Mouse (Mus musculus) myocyte (in vitro differentiated cells): ENCODE data around the gene Taf3.

ENCODE experiments used
- CEBPB ChIP-seq: IDR thresholded peaks from 2 replicates; pipeline ENCODE4 v1.6.1; 2011; ENCODE audit warnings: mild to moderate bottlenecking, moderate library complexity; ENCODE audit not compliant: poor library complexity, insufficient read depth, severe bottlenecking
- E2F4 ChIP-seq: IDR thresholded peaks from one replicate; pipeline ENCODE4 v1.6.1; 2011; ENCODE audit warnings: mild to moderate bottlenecking, control low read depth, moderate library complexity; ENCODE audit not compliant: insufficient read depth
- MAX ChIP-seq: IDR thresholded peaks from one replicate; pipeline ENCODE4 v1.6.1; 2011; ENCODE audit warnings: low read depth, mild to moderate bottlenecking, control low read depth
- MYOD1 ChIP-seq, 3 experiments: IDR thresholded peaks; one replicate each; pipeline ENCODE4 v1.6.1; 2011; ENCODE audit warnings: control low read depth in 2 of 3, low read depth in 2 of 3, mild to moderate bottlenecking in 2 of 3, moderate library complexity in 1 of 3; ENCODE audit not compliant: insufficient read length in 2 of 3, control insufficient read depth in 1 of 3
- MYOG ChIP-seq, 3 experiments: IDR thresholded peaks; one replicate each; pipeline ENCODE4 v1.6.1; 2011; ENCODE audit warnings: control low read depth in 2 of 3, low read depth in 2 of 3, mild to moderate bottlenecking in 2 of 3; ENCODE audit not compliant: insufficient read length in 2 of 3, control insufficient read depth in 1 of 3, insufficient read depth in 1 of 3
- POLR2A ChIP-seq: IDR thresholded peaks from one replicate; pipeline ENCODE4 v1.6.1; 2011; ENCODE audit warnings: low read depth, mild to moderate bottlenecking, control low read depth, moderate library complexity; ENCODE audit not compliant: insufficient read length
- POLR2AphosphoS2 ChIP-seq: IDR thresholded peaks from one replicate; pipeline ENCODE4 v1.6.1; 2011; ENCODE audit warnings: low read depth, control low read depth; ENCODE audit not compliant: insufficient read length
- TCF12 ChIP-seq: IDR thresholded peaks from one replicate; pipeline ENCODE4 v1.6.1; 2011; ENCODE audit warnings: mild to moderate bottlenecking, control low read depth; ENCODE audit not compliant: poor library complexity, insufficient read depth, severe bottlenecking
- USF1 ChIP-seq: IDR thresholded peaks from one replicate; pipeline ENCODE4 v1.6.1; 2011; ENCODE audit warnings: low read depth, mild to moderate bottlenecking, control low read depth, moderate library complexity

DNA sequence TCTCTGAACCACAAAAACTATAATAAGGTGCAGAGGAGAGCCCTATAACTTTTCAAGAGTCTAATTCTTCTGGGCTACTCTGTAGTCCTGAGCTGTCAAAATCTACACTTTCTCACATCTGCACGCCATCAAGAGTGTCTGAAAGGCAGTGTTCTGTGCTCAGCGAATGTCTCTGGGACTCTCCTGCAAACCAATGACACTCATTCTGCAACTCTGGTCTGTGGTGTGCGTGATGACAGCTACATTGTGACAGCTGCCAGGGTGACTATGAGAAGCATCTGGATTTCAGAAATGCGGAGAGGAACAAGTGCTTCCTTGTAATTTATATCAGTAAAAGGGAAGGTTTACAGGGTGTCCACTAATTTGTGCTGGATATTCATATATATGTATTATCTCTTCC, 78.2 kb downstream of the Taf3 start:
- TF ChIP-seq POLR2A (no peak), MAX (no peak), TCF12 (no peak), POLR2AphosphoS2 (no peak), USF1 (no peak), MYOG (IDR thresholded peaks at IDR 0.05; ENCODE audit: control insufficient read depth in 1 of 3, insufficient read depth in 1 of 3, insufficient read length in 2 of 3, low read depth in 2 of 3) (no peak), E2F4 (no peak), CEBPB (no peak), MYOD1 (IDR thresholded peaks at IDR 0.05; ENCODE audit: control insufficient read depth in 1 of 3, insufficient read length in 2 of 3, low read depth in 2 of 3) (peak in 2 of 3 experiments; percentile 27 to 63)
